Mouse (Mus musculus): ENCODE measurements at regions not wholly inside any gene's neighbourhood (a gene's known extent, or its start where the extent isn't known, plus 50 kb on each side); places are given as distances from the start of the nearest gene placed in this dataset.

DNA sequence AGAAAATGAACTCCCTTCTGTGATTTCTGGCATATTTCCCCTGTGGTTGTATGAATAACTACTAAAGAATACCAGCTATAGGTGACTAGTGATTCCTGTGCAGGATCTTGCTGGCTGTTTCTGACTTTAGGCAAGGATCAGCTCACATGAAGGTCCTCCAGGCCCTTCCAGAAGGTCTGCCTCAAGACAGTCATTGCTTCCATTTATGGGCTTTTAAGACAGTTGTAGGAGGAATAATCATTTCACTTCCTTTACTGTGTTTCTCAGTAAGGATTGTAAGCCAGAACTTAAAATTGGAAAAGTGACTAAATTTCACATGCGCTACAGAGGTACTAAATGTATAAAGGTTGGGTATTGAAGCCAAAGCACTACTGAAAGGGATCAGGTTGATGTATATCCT lies 2303.5 kb upstream of the Lrrc6 start:
- TF ChIP-seq CTCF (IDR thresholded peaks at IDR 0.05; ENCODE audit: borderline replicate concordance, control insufficient read depth, extremely low read depth, insufficient read depth, low read length, poor library complexity) (no peak), POLR2A (IDR thresholded peaks at IDR 0.05; ENCODE audit: control insufficient read depth, extremely low read depth, insufficient read depth, low read length, poor library complexity) (no peak)
